Mouse (Mus musculus) cerebellum, adult (tissue): ENCODE measurements at regions not wholly inside any gene's neighbourhood (a gene's known extent, or its start where the extent isn't known, plus 50 kb on each side); places are given as distances from the start of the nearest gene placed in this dataset.
A peak's percentile ranks its signal among the peaks of the same experiment; 100 is the strongest.

ENCODE experiments used
- ATAC-seq: cut with Nextera tagmentation; 2 replicates; pipeline ENCODE4 v1.9.2; 2017; ENCODE audit warnings: mild to moderate bottlenecking, moderate library complexity, mixed read lengths; ENCODE audit not compliant: insufficient number of reproducible peaks, low FRiP score, low TSS enrichment

DNA sequence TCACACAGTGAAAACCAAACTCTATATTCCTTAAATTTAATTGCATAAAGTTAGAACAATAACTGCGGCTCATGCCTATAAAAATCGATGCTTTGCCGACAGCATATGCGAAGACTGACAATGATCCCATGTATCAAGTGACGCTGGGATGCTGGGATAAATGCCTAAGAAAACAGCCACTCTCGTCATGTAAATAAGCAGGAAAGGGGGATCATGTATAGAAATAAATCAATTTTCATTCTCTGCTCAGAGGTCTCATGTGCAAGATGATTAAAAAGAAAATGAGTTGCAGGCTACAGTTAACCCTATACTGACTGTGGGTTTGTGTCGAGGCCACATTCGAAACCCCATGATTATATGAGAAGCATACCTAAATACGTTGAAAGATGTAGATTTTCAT is 411.2 kb downstream of the Rnd3 start:
- no peak for ATAC-seq

DNA sequence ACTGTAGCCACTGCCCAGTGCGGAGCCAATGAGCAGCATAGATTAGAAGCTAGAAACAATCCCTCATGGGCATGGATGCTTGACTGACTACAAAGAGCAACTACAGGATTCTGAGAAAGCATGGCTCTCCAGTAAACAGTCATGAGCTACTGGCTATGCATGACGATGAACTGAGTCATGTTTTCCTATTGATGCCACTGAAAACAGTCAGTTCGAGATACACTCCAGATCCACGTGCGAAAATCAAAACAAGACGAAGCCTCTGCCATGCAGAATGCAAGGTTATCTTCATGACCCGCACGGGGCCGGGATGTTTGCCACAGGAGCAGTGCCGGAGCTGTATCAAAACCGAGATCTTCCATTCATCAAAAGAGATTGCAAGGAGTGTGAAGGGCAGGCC is 413.9 kb downstream of the Rnd3 start:
- no peak for ATAC-seq

DNA sequence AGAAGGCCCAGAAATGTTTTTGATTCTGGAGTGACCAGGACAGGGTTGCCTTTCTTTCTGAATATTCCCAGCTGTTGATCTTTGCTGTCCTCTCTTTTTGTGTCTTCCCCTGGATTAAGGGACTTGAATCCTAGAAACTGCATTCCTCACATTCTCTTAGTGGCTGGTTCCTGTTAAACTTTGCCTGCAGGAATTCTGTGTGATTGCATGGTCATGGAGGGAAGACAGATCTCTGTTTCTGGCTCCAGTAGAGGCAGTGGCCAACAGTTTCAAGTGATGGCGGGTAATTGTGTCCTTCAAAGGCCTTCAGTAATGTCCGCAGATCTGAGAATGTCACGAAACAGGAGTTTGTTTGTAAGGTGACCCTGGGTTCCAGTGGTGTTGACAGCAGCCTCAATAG is 410.1 kb upstream of the Mmadhc start:
- no peak for ATAC-seq

DNA sequence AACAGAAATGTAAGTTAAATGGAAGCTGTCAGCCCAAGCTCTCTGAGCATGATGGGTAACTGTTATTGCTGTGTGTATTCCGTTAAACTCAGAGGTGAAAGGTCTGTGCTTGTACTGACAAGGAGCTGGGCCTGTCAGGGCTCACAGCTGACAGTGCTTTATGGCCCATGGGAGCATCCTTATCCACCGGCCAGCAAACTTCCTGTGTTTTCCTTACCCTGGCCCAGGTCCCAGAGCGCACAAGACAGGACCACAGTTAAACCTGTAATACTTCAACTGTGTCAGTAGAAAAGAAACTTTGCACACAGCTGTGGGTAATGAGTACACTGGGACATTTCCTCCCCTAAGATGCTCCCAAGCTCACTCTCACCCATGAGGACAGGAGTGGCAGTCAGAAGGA is 407.7 kb upstream of the Mmadhc start:
- ATAC-seq: no peak

DNA sequence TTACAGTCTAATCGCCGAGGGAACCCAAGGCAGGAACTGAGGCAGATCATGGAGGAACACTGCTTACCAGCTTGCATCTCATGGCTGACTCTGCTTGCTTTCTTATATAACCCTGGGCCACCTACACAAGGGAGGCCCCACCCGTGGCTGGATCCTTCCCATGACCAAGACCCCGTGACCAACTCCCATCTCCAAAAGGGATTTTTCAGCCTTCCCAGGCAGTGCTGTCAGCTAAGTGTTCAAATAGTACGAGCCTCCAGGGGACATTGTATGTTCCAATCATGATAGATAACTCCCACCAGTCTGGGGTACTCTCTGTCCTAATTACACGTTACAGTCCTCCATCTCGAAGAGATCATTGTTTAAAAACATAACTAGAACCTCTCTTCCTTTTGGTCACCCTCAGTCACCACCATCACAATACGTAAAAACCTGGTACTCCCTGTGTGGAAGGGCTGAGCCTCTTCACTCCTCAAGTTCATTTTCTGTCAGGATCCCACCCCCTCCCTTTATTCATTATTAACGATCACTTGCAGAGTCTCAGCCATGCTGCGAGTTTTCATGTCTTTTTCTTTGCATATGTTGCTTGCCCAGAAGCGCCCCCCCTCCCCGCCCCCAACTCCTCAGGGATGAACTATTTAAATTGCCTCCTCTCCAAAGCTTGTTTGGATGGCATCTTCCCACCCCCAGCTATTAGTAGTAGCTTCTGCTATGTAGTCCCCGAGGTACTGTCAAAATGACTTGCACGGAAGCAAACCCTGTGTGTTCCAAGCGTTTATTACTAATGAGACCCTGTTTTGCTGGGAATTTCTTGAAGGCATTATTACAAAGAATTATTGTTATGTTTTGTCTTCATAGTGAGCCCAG is 406.2 kb upstream of the Mmadhc start:
- ATAC-seq: no peak

DNA sequence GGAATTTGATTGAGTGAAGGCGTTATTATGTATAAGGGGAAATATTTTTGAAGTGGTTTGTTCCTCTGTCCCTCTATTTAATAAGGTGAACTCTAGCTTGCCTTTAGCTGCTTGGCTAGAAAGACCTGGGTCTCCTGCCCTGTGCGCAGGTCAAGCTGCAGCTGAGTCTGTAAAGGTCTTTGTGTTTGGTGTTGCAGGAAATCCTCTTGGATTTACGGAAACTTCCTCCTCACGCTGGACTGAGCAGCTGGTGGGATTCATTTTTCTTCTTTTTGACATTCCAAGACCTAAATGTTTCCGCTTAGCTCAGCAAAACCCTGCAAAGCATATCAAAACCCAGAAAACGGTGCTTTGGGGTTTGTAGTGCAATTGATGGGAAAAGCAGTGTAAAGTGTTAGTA is 402.2 kb upstream of the Mmadhc start:
- no peak for ATAC-seq

DNA sequence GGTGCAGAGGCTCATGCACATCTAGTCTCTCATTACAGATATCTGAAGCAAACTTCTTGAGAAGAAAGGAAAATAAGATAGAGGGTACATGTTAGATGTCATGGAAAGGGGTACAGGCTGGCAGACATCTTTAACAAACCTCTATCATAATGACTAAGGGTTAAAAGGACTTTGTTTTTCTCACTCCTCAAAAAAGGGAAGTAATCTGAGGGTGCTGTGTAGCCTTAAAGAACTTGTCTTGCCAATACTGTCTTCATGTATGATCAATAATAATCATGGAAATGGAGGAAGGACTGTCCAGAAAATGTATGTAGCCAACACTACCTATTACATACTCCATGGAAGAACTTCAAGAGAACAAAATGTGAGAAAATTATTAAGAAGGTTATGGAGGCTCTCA is 400.0 kb upstream of the Mmadhc start:
- no peak for ATAC-seq

DNA sequence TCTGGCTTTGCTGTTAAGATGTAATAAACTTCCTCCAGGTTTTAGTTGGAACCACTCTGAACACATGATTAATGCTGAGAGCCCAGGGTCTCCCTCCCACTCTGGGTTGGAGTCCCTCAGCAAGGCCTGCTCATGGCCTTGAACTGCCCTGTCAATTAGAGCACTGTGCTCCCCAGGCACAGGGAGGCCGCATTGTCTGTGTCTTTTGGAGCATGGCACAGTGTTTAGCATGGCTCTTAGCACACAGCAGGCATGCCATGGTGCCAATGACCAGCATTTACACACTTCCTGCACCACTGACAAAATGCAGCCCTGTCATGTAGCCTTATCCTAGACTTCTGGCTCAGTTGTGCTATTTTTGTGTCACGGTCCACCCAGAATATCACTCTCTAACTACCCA is 398.2 kb upstream of the Mmadhc start:
- ATAC-seq: no peak

DNA sequence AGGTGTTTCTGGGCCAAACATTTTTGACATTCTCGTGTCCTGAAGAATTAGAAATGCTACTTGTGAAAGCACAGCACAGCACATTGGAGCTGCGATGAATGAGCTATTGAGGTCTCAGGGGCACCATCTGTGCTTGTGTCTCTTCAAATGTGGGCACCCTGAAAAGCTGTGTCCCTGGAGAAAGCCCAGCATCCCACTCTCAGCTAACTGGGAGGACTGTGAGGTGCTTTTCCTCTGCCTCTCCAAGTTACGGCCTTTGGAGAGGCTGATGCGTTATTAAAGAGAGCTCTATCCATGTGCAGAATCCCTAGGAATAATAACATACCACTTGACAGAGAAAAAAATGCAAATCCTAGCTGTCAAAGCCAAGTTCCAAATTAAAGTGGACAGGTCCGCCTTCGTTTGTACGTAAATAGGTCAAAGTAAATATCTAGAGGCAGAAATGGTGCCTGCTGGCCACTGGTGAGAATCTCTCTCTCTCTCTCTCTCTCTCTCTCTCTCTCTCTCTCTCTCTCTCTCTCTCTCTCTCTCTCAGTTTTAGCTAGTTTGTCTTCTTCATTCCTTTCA is 397.3 kb upstream of the Mmadhc start:
- 0 out of 2 replicates have a peak, but pooled peaks have one; percentile 54 for ATAC-seq

DNA sequence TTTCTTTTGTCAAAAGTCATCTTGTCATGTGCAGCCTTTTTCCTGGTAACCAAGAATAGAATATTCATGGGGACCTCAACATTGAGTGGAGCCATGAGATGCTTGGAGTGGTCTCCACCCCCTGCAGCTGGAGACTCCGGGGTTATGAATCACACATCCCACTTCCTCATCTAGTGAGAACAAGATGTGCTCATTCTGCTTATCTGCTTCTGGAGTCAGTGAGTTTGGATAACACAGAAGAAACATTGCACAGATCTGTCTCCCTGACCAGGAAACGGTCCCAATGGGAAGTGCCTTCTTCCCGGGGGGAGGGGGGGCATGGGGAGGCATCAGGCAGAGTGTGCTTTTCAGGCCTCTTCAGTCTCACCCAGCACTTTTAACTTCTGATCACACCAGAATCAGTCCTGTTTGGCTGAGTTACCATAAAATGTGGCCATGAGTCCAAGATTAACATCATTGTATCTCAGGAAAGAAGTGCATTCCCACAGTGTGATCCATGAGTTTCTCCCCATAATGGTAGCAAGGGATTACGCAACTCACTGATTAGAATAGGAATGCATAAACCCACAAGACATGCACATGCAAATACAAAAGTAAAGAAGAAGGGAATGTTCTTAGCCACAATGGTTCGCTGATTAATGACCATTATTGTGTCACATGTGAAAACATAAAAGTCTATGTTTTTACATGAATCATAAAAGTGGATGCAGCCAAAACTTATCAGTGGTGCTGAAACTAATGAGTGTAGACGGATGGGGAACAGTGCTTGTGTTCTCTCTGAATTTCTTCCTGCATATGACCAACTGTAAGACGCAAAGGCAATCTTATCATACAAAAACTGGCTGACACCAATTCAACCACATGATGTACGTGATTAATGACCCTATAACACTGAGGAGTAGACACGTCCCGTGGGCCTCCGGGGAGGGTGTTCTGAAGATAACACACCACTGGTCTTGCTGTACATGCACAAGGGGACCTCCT is 393.8 kb upstream of the Mmadhc start:
- no peak for ATAC-seq

DNA sequence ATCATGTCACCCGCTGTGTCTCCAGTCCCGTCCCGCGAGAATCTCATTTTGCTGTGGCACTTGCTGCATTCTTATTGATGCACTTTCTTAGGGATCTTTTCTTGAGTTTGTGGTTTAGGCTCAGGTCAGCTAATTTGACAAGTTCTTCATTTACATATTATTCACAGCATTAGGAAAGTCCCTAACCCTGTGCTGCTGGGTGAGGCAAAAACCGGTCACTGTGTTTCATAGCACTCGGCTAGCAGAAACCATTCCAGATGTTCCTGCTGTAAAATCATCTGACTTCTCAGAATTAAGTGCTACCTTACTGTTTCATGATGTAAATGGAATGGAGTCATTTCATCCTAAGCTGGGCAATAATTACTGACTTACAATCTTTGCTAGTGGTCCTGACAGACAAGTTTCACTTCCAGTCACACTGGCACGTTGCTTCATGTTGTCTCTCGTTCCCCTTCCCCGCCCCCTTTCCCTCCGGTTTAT is 391.1 kb upstream of the Mmadhc start:
- ATAC-seq: no peak

DNA sequence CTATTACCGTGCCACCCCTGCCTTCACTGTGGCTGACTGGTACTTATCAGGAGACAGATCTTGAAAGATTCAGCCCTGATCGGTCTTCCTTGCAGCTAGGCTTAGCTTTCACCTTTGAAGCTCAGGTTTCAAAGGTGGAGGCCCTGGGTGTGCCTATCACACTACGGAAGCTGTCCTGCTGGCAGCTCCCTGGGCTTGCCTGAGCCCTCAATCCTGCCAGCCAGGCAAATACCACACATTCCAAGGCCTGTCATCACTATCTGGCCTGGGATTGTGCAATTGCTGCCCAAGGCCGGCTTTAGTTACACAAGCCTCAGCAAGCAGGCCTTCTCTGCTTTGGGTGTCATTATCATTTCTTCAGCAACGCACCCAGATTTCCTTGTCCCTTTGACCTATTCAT is 390.6 kb upstream of the Mmadhc start:
- ATAC-seq: no peak

DNA sequence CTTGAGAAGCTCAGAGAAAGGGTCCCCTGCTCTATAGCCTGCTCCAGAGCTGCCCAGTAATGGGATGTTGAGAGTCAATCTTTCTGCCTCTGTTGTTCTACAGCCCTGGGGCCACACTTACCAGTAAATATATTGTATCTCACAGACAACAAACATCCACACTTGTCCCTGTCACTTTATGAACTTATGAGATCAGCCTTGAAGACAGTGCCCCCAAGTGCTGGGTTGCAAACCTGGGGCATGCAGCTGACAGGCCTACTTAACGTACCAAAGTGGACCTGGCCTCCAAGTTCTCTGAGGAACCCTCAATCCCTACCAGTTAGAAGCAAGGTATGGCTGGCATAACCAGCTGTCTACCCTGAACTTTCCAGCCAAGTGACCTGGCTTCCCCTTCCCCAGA is 380.9 kb upstream of the Mmadhc start:
- no peak for ATAC-seq

DNA sequence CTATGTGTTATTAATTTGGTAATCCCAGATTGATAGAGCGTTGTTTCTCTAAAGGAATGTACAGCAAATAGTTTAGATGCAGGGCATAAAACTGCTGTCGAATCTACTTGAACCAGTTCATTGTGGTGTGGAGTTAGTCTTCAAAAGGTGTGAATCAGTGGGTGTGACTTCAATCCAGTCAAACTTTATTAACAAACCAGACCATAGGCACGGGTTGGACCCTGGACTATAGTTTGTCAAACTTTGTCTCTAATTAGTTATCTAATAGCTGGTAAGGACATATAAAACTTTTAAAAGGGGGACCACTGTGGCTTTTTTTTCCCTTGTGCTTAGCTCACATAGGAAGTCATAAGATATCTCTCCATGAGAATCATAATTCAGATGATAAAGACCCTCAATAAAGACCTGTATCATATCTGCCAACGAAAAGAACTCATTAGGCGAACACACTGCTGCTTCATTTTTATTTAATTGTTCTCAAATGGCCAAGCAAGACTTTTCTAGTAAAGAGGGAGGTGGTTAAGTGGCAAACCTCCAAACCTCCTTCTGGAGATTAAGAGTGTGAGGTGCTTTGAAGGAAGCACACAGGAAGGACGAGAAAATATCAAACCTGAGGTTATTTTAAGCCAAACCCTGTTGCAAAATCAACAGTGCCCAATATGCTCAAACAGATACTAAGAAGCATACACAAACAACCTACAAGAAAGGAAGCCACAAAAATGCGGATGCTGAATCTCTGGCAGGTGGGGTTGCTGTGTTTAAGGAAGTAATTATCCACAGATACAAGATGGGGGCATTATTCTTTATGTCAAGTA is 379.3 kb upstream of the Mmadhc start:
- ATAC-seq: no peak

DNA sequence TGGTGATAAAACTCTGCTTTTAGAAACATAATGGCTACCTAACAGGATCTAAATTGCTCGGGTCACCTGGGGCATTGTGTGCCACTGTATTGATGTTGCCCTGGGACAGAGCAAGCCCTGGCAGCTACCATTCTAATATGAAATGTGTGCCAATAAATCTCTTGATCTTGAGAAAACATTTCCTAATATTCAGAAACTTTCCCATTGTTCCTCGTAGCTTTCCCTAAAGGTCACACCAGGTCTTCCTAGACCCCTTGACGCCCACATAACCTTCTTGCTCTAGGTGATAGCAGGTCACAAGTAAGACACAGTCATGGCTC is 378.2 kb upstream of the Mmadhc start:
- no peak for ATAC-seq

DNA sequence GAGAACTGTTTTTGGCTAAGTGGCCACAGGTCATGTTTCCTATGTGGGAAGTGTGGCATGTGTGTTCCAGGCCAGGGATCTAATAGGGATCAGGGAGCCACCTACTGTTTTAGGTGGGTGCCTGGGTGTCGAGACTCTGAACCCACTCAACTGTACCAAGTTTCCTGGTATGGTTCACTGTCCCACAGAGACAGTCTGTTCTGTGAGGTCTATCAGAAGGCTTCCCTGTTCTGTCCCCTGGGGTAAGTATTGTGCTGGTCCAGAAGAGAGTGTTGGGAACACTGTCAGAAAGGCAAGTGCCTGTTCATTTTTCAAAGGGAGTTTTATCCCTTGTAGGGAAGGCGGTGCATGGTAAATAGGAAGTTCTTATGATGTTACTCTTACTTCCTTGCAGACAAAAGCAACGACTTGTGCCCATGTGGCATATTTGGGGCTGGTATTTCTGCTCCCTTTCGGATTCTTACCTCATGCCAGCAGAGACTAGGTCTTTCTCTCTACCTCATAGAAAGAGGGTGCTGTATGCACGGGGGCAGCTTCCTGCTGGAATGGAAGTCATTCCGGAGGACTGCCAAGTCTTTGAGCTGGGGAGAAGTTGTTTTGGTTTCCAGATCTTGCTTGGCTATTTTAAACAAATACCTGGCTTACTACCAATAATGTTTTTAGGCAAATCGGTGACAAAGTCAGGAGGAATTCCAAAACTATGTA is 377.7 kb upstream of the Mmadhc start:
- no peak for ATAC-seq

DNA sequence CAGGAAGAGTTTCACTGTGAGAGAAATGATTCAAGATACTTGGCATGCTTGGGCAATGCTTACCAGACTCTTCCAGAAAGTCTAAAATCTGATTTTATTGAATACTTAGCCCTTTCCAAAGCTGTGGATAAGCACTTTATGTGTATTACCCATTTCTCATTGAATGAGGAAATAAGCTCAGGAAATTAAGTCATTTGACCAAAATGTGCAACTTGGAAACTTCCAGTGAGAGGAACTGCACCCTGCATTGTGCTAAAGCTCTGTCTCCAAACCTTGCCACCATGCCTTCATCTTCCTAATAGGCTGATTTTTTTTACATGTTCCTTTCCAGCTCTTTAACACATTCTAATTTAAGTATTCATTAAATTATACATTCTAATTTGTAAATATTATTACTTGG is 372.7 kb upstream of the Mmadhc start:
- ATAC-seq: no peak

DNA sequence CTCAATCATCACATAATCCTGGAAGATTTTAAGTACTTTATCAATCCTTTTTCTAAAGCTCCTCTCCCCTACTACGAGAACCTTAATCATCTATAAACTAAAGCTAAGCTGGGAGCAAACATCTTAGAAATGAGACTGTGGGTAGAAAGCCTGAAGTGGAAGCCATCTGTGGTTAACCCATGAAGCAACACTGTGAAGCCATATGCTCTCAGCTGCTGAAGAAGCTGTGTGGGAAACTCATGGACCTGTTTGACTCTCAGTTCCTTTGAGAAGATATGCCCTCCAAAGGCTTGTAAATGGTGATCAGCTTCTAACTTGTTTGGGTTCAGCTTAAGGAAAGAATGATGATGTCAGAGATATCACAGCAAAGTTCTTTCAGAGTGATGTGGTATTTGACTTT is 372.2 kb upstream of the Mmadhc start:
- ATAC-seq: no peak

DNA sequence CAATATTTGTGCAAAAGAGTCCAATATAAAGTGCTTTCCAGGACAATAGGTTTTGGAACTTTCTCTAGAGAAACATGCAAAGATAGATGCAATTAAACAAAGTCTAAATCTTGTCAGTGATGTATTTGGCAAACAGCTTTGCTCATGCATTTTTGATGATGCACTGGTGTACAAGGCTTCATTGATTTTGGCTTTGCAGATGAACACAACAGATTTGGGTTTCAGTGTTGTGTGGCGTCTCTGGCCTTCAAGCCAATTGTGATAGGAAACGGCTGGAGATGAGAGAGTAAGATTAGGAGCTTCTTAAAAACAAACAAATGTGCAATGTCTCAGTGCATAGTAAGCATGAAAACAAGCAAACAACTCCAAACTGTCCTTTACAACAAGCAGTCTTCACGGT is 370.6 kb upstream of the Mmadhc start:
- ATAC-seq: no peak

DNA sequence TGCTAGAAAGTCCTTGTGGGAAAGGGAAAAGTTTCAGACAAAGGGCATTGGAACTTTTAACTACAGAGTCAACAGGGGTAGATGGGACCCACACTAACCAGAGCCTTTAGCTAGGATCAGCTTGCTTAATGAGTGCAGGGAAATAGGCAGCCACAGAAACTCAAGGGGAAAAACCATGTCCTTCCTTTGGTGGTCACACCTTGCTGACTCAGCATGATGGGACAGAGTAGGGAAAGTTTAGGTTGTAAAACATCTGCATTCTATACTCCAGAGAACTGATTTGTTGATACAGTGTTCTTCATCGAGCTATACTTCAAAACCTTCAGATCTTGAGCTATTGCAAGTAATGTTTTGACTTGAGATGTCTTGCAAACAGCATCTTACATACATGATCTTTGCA is 365.9 kb upstream of the Mmadhc start:
- no peak for ATAC-seq
